Mouse (Mus musculus): ENCODE data around the gene Vmn1r179. TPM values are rescaled to one million over a fixed set of nuclear protein-coding genes. Genes with fewer than 3 reads are reported as not detected.
"Not testable (repeated sequence)": the region's sequence is repeated elsewhere in the genome, so short reads cannot be mapped to it uniquely, and the experiment has no call there.

Gene Vmn1r179
- polyA plus RNA-seq (2021), result not detected

GRCm38 (mm10) chr7:23926678-23927077 is at the start of gene Vmn1r179:
Vmn1r179 (plus strand) TSS chr7:23926978.
- in situ Hi-C loops (cut with MboI; ENCODE audit: low pct_unique_long_range_greater_than_20kb), result no loop called here
- CTCF ChIA-PET, result no interaction called here
- H3K27me3 ChIP-seq, result peaks cover 3% of the 10 kb centered on the region
- POLR2A ChIA-PET, result no interaction called here
- ATAC-seq (no peak), DNase-seq (ENCODE audit: low read depth, low spot score) (no peak)
- no peak for TF ChIP-seq CTCF (IDR thresholded peaks at IDR 0.05)

GRCm38 (mm10) chr7:23891709-23892108 is 35.1 kb upstream of the Vmn1r179 start, which contains the start of gene Vmn1r178:
Vmn1r178 (plus strand) TSS chr7:23892009.
- ATAC-seq, result no peak
- in situ Hi-C loops (cut with MboI; ENCODE audit: low pct_unique_long_range_greater_than_20kb), result no loop called here

GRCm38 (mm10) chr7:23950332-23950731 is 23.6 kb downstream of the Vmn1r179 start, which contains the start of gene Vmn1r180:
Vmn1r180 (plus strand) TSS chr7:23950632.
- ATAC-seq, result no peak
- no peak for DNase-seq (ENCODE audit: low read depth, low spot score)
- TF ChIP-seq CTCF (IDR thresholded peaks at IDR 0.05), result no peak
- ChIA-PET POLR2A (no interaction called here), CTCF (no interaction called here)
- H3K27me3 ChIP-seq, result no peaks in the 10 kb centered on the region
- in situ Hi-C loops (cut with MboI; ENCODE audit: low pct_unique_long_range_greater_than_20kb), result no loop called here

More at GRCm38 (mm10) chr7:23891709-23892108, 35.1 kb upstream of the Vmn1r179 start, which contains the start of gene Vmn1r178:
- ChIA-PET CTCF (no interaction called here), POLR2A (no interaction called here)
- no peaks in the 10 kb centered on the region for H3K27me3 ChIP-seq
- no peak for TF ChIP-seq CTCF (IDR thresholded peaks at IDR 0.05)
- DNase-seq (ENCODE audit: low read depth, low spot score), result no peak

DNA sequence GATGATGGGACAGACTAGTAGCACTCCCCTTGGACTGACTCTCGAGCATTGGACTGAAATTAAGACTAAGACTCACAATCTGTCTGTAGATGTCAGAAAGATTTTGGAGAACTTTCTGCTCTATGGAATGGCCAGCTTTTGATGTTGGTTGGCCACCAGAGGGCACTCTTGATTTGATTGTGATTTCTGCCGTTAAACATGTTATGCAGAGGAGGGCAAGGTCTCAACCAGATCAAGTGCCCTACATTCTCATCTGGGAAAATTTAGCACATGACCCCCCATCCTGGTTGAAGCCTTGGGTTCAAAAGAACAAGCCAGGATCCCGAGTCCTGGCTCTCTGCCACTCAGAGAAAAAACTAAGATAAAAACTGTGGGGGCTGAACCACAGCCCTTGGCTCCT is 41.3 kb downstream of the Vmn1r179 start:
- POLR2A ChIA-PET; ATAC-seq; CTCF ChIA-PET; DNase-seq (ENCODE audit: low read depth, low spot score): not testable (repeated sequence)
- TF ChIP-seq CTCF (IDR thresholded peaks at IDR 0.05), result peak; percentile 50
- in situ Hi-C loops (cut with MboI; ENCODE audit: low pct_unique_long_range_greater_than_20kb), result loop anchor here (5.0 to 10.0 kb wide), 3 partner anchors 187 to 319 kb away; no protein-coding TSS in a partner anchor
- H3K27me3 ChIP-seq, result peaks cover 17% of the 10 kb centered on the region

DNA sequence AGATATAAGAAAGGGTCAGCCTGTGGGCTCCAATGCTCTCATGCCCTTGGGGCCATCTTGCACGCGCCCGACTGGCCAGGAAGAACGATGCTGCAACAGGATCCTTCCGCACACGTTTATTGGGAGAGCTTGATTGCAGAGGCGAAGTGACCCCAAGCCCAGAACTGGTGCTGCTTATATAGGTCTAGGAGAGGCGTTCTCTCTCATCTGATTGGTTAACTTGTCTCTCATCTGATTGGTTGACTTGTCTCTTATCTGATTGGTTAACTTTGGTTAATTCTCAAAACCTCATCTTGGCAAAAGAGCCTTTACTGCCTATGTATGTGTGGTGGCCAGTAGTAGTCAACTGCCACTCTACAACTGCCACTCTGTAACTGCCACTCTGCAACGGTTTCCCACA is 47.5 kb downstream of the Vmn1r179 start, which contains the start of gene Vmn1r181:
Vmn1r181 (plus strand) TSS at position 301 of the 400 bp plus-strand sequence.
- DNase-seq (ENCODE audit: low read depth, low spot score); CTCF ChIA-PET; ATAC-seq; POLR2A ChIA-PET; in situ Hi-C loops (cut with MboI; ENCODE audit: low pct_unique_long_range_greater_than_20kb): not testable (repeated sequence)
- H3K27me3 ChIP-seq, result peaks cover 17% of the 10 kb centered on the region

Other genes with a start within 250 kb of the Vmn1r179 start
- not detected for gene Vmn1r173, start 226.3 kb upstream of the Vmn1r179 start, polyA plus RNA-seq (2021)
- not detected for gene Vmn1r174, start 174.7 kb upstream of the Vmn1r179 start, polyA plus RNA-seq (2021)
- not detected for gene Vmn1r175, start 116.3 kb upstream of the Vmn1r179 start, polyA plus RNA-seq (2021)
- gene Vmn1r176, start 89.6 kb upstream of the Vmn1r179 start, polyA plus RNA-seq (2021), result not detected
- gene Vmn1r177, start 60.5 kb upstream of the Vmn1r179 start, polyA plus RNA-seq (2021), result not detected
- not detected for gene Vmn1r178, start 35.0 kb upstream of the Vmn1r179 start, polyA plus RNA-seq (2021)
- not detected for gene Vmn1r180, start 23.7 kb downstream of the Vmn1r179 start, polyA plus RNA-seq (2021)
- gene Vmn1r181, start 47.6 kb downstream of the Vmn1r179 start, polyA plus RNA-seq (2021), result not detected
- gene V1rd19, start 74.7 kb downstream of the Vmn1r179 start, polyA plus RNA-seq (2021), result not detected
- 0.01 TPM for gene Vmn1r183, start 126.3 kb downstream of the Vmn1r179 start, polyA plus RNA-seq (2021)
- gene Zfp180, start 154.9 kb downstream of the Vmn1r179 start, polyA plus RNA-seq (2021), result 16.2 TPM
- 2.4 TPM for gene Zfp112, start 185.3 kb downstream of the Vmn1r179 start, polyA plus RNA-seq (2021)
- gene Zfp235, start 207.2 kb downstream of the Vmn1r179 start, polyA plus RNA-seq (2021), result 7.5 TPM
- 0.10 TPM for gene Zfp114, start 248.1 kb downstream of the Vmn1r179 start, polyA plus RNA-seq (2021)

All from Patski (cell line).